Mouse (Mus musculus) ES-Bruce4 (cell line): Measurements from ENCODE around the gene Hist1h2an. TPM values are rescaled to one million over a fixed set of nuclear protein-coding genes. Genes with fewer than 3 reads are reported as not detected.
"Not testable (repeated sequence)": the region's sequence is repeated elsewhere in the genome, so short reads cannot be mapped to it uniquely, and the experiment has no call there.

Source experiments
- H3K27ac ChIP-seq: 2 replicates; pipeline ENCODE4 v1.5.1; 2012; ENCODE audit warnings: low read length, inconsistent platforms; ENCODE audit not compliant: insufficient read depth
- H3K27me3 ChIP-seq: 2 replicates; pipeline ENCODE4 v1.6.1; 2012; ENCODE audit warnings: mild to moderate bottlenecking, low read length, inconsistent platforms; ENCODE audit not compliant: control insufficient read depth, poor library complexity, insufficient read depth, severe bottlenecking
- H3K36me3 ChIP-seq: 2 replicates; pipeline ENCODE4 v1.6.1; 2012; ENCODE audit warnings: inconsistent platforms, mild to moderate bottlenecking, low read length, moderate library complexity; ENCODE audit not compliant: control insufficient read depth, poor library complexity, insufficient read depth, severe bottlenecking
- H3K4me1 ChIP-seq: one replicate; pipeline ENCODE4 v1.8.1; 2011; ENCODE audit warnings: low read length; ENCODE audit not compliant: control insufficient read depth, insufficient read depth
- H3K4me3 ChIP-seq: 2 replicates; pipeline ENCODE4 v1.5.1; 2011; ENCODE audit warnings: low read depth, mild to moderate bottlenecking, low read length
- H3K9ac ChIP-seq: 2 replicates; pipeline ENCODE4 v1.6.1; 2012; ENCODE audit warnings: low read depth, mild to moderate bottlenecking, inconsistent platforms; ENCODE audit not compliant: poor library complexity, severe bottlenecking
- H3K9me3 ChIP-seq: replicated peaks from 2 replicates; pipeline ENCODE4 v1.6.1; 2012; ENCODE audit warnings: mild to moderate bottlenecking, low read length, inconsistent platforms; ENCODE audit not compliant: control insufficient read depth, poor library complexity, insufficient read depth, severe bottlenecking
- CTCF ChIP-seq: IDR thresholded peaks from one replicate; pipeline ENCODE4 v1.8.1; 2011; ENCODE audit warnings: low read depth, low read length
- EP300 ChIP-seq: IDR thresholded peaks from 2 replicates; pipeline ENCODE4 v1.6.1; 2011; ENCODE audit warnings: low read depth, low read length; ENCODE audit not compliant: insufficient read depth
- POLR2A ChIP-seq: IDR thresholded peaks from one replicate; pipeline ENCODE4 v1.8.1; 2011; ENCODE audit warnings: low read length; ENCODE audit not compliant: insufficient read depth
- polyA plus RNA-seq: library from polyadenylated mRNA; stranded (reverse); fragments of >200 nt; gene quantifications from 2 replicates; pipeline ENCODE4 v1.2.4, GENCODE M21; 2011; ENCODE audit warnings: low read depth; ENCODE audit not compliant: missing spikeins, insufficient read depth, insufficient read length

Gene Hist1h2an
- polyA plus RNA-seq, 1 experiment, result not detected

- not testable (repeated sequence) for H3K27me3 ChIP-seq, H3K9me3 ChIP-seq, H3K4me1 ChIP-seq, H3K9ac ChIP-seq, H3K27ac ChIP-seq, H3K36me3 ChIP-seq, H3K4me3 ChIP-seq
These were observed 24.1 kb upstream of the Hist1h2an start for GRCm38 (mm10) chr13:21811074-21811473.

GRCm38 (mm10) chr13:21810073-21810472, 23.1 kb upstream of the Hist1h2an start, which contains the start of the genes Hist1h2bq and Hist1h2ao:
Gene Hist1h2bq, minus strand, starts transcription at chr13:21810197.
Gene Hist1h2ao, plus strand, starts transcription at chr13:21810465.
- not testable (repeated sequence) for H3K27me3 ChIP-seq, H3K36me3 ChIP-seq, H3K27ac ChIP-seq, H3K9ac ChIP-seq, H3K4me3 ChIP-seq, H3K4me1 ChIP-seq, H3K9me3 ChIP-seq

- H3K9me3 ChIP-seq, H3K9ac ChIP-seq, H3K4me1 ChIP-seq, H3K4me3 ChIP-seq, H3K27me3 ChIP-seq, H3K27ac ChIP-seq, H3K36me3 ChIP-seq: not testable (repeated sequence)
These were observed 16.0 kb upstream of the Hist1h2an start for GRCm38 (mm10) chr13:21803058-21803457.

GRCm38 (mm10) chr13:21797163-21797562, 10.1 kb upstream of the Hist1h2an start:
- not testable (repeated sequence) for H3K4me3 ChIP-seq, H3K27ac ChIP-seq, H3K9ac ChIP-seq, H3K9me3 ChIP-seq, H3K36me3 ChIP-seq, H3K4me1 ChIP-seq, H3K27me3 ChIP-seq

GRCm38 (mm10) chr13:21795584-21795983, 8.6 kb upstream of the Hist1h2an start:
- H3K9me3 ChIP-seq, result no peaks in the 10 kb centered on the region
- no peak overlapping the region for H3K27ac ChIP-seq
- no peaks in the 10 kb centered on the region for H3K27me3 ChIP-seq
- no peak for TF ChIP-seq EP300
- no peaks in the 10 kb centered on the region for H3K4me1 ChIP-seq
- H3K9ac ChIP-seq, result no peak overlapping the region
- no peaks in the 10 kb centered on the region for H3K36me3 ChIP-seq
- H3K4me3 ChIP-seq, result no peak overlapping the region

- H3K27me3 ChIP-seq, result no peaks in the 10 kb centered on the region
- no peak overlapping the region for H3K27ac ChIP-seq
- H3K36me3 ChIP-seq, result no peaks in the 10 kb centered on the region
- H3K9me3 ChIP-seq, result no peaks in the 10 kb centered on the region
- H3K4me3 ChIP-seq, result no peak overlapping the region
- peak overlapping the region; percentile 83 for H3K9ac ChIP-seq
- H3K4me1 ChIP-seq, result peaks cover 1% of the 10 kb centered on the region
- TF ChIP-seq EP300, result no peak
- TF ChIP-seq POLR2A, result no peak
- no peak for TF ChIP-seq CTCF
These were observed 3.7 kb upstream of the Hist1h2an start for GRCm38 (mm10) chr13:21790601-21791283.

GRCm38 (mm10) chr13:21789925-21790324, 2.9 kb upstream of the Hist1h2an start:
- H3K36me3 ChIP-seq, result no peaks in the 10 kb centered on the region
- no peak for TF ChIP-seq EP300
- TF ChIP-seq POLR2A, result no peak
- TF ChIP-seq CTCF, result no peak
- no peaks in the 10 kb centered on the region for H3K27me3 ChIP-seq
- H3K9ac ChIP-seq, result no peak overlapping the region
- H3K9me3 ChIP-seq, result no peaks in the 10 kb centered on the region
- no peak overlapping the region for H3K4me3 ChIP-seq
- H3K27ac ChIP-seq, result no peak overlapping the region
- H3K4me1 ChIP-seq, result peaks cover 1% of the 10 kb centered on the region
